Mouse (Mus musculus) T-helper 1 cell (primary cell): ENCODE results near the gene Serpina3m.
"Not testable (repeated sequence)": the region's sequence is repeated elsewhere in the genome, so short reads cannot be mapped to it uniquely, and the experiment has no call there.

Experiments
- in situ Hi-C: fragments of 300-600 bp; cut with MboI, MseI; formaldehyde crosslinking; loops from one replicate; pipeline ENCODE4 v1.15.1; 2025; ENCODE audit warnings: high pct_unique_total_duplicates

The Serpina3m gene

GRCm38 (mm10) chr12:104388477-104388876, 50.2 kb downstream of the Serpina3m start:
- in situ Hi-C loops = no loop called here

GRCm38 (mm10) chr12:104391057-104391456, 52.8 kb downstream of the Serpina3m start:
- in situ Hi-C loops = not testable (repeated sequence)

GRCm38 (mm10) chr12:104403968-104404367, 65.7 kb downstream of the Serpina3m start:
- in situ Hi-C loops = no loop called here

GRCm38 (mm10) chr12:104406454-104406885, 68.2 kb downstream of the Serpina3m start, which contains the start of gene Serpina3n:
Serpina3n (plus strand) TSS chr12:104406729.
- in situ Hi-C loops = no loop called here

GRCm38 (mm10) chr12:104412507-104412906, 74.2 kb downstream of the Serpina3m start:
- in situ Hi-C loops = loop anchor here (5.0 to 10.0 kb wide), 2 partner anchors 168 to 420 kb away; no protein-coding TSS in a partner anchor

- in situ Hi-C loops = loop anchor here (5.0 to 10.0 kb wide), 2 partner anchors 170 to 422 kb away; no protein-coding TSS in a partner anchor
Measured at GRCm38 (mm10) chr12:104414576-104414975, 76.3 kb downstream of the Serpina3m start.

GRCm38 (mm10) chr12:104415625-104416315, 77.5 kb downstream of the Serpina3m start:
- in situ Hi-C loops = loop anchor here (10.0 kb wide), 1 partner anchor 171 kb away; no protein-coding TSS in a partner anchor

- in situ Hi-C loops = loop anchor here (10.0 kb wide), 1 partner anchor 174 kb away; no protein-coding TSS in a partner anchor
Measured at GRCm38 (mm10) chr12:104418340-104419135, 80.3 kb downstream of the Serpina3m start.

GRCm38 (mm10) chr12:104419136-104419462, 80.8 kb downstream of the Serpina3m start:
- in situ Hi-C loops = loop anchor here (10.0 kb wide), 1 partner anchor 174 kb away; no protein-coding TSS in a partner anchor

- in situ Hi-C loops = loop anchor here (5.0 kb wide), 1 partner anchor 361 kb away; no protein-coding TSS in a partner anchor
Measured at GRCm38 (mm10) chr12:104422615-104423392, 84.5 kb downstream of the Serpina3m start.

- in situ Hi-C loops = no loop called here
Measured at GRCm38 (mm10) chr12:104425591-104425990, 87.3 kb downstream of the Serpina3m start.

GRCm38 (mm10) chr12:104426915-104427314, 88.6 kb downstream of the Serpina3m start:
- in situ Hi-C loops = no loop called here

- in situ Hi-C loops = no loop called here
Measured at GRCm38 (mm10) chr12:104431359-104431758, 93.1 kb downstream of the Serpina3m start.

- in situ Hi-C loops = no loop called here
Measured at GRCm38 (mm10) chr12:104433214-104433613, 94.9 kb downstream of the Serpina3m start.

- in situ Hi-C loops = no loop called here
Measured at GRCm38 (mm10) chr12:104433951-104434735, 95.9 kb downstream of the Serpina3m start.

- in situ Hi-C loops = no loop called here
Measured at GRCm38 (mm10) chr12:104440087-104440760, 101.9 kb downstream of the Serpina3m start.

GRCm38 (mm10) chr12:104443716-104444115, 105.4 kb downstream of the Serpina3m start:
- in situ Hi-C loops = no loop called here
